Mouse (Mus musculus): ENCODE results near the gene Synrg.

Gene Synrg

GRCm38 (mm10) chr11:84078601-84079000, 114.4 kb downstream of the Synrg start:
- DNase-seq, result no peak

GRCm38 (mm10) chr11:84079361-84079760, 115.1 kb downstream of the Synrg start:
- no peak for DNase-seq

- DNase-seq, result no peak
These were observed 115.7 kb downstream of the Synrg start for GRCm38 (mm10) chr11:84079887-84080286.

- DNase-seq, result no peak
These were observed 116.1 kb downstream of the Synrg start for GRCm38 (mm10) chr11:84080327-84080726.

GRCm38 (mm10) chr11:84081901-84082300, 117.7 kb downstream of the Synrg start:
- DNase-seq, result no peak

GRCm38 (mm10) chr11:84090572-84090971, 126.3 kb downstream of the Synrg start:
- DNase-seq, result no peak
